Mouse (Mus musculus) CH12.LX (cell line): ENCODE results near the gene Arhgef10l. TPM values are rescaled to one million over a fixed set of nuclear protein-coding genes. Genes with fewer than 3 reads are reported as not detected.

Experiments used
- DNase-seq: peaks from one replicate; pipeline ENCODE4 v3.0.0-alpha.2; 2013; ENCODE audit errors: extremely low read depth
- H3K27ac ChIP-seq: 2 replicates; pipeline ENCODE4 v1.5.1; 2012; ENCODE audit warnings: low read depth, mild to moderate bottlenecking, control low read depth, moderate library complexity; ENCODE audit not compliant: insufficient read depth
- H3K27me3 ChIP-seq: replicated peaks from 2 replicates; pipeline ENCODE3; 2012; ENCODE audit warnings: inconsistent platforms
- H3K36me3 ChIP-seq, 2 experiments: replicated peaks in 1 of 2; 2 replicates each; pipeline versions ENCODE3 to v1.6.1; 2012; ENCODE audit warnings: inconsistent platforms in 1 of 2, low read length in 1 of 2, mild to moderate bottlenecking in 1 of 2, mixed read lengths in 1 of 2, moderate library complexity in 1 of 2; ENCODE audit not compliant: control insufficient read depth in 1 of 2, insufficient read depth in 1 of 2
- H3K4me1 ChIP-seq, 2 experiments: 2 replicates each; pipeline ENCODE4 v1.6.1; 2012; ENCODE audit warnings: inconsistent platforms in 1 of 2, moderate library complexity in 1 of 2; ENCODE audit not compliant: insufficient read depth in 2 of 2, control insufficient read depth in 1 of 2
- H3K4me2 ChIP-seq: 2 replicates; pipeline ENCODE4 v1.6.1; 2012; ENCODE audit warnings: low read depth, mild to moderate bottlenecking, control low read depth; ENCODE audit not compliant: poor library complexity, insufficient read depth, severe bottlenecking
- H3K4me3 ChIP-seq, 3 experiments: fragments of 150-350 bp in 1 of 3; sonication (generic) in 1 of 3; replicated peaks in 1 of 3; 2 replicates each; pipeline versions ENCODE3 to v1.5.1; 2011 to 2012; ENCODE audit warnings: low read depth in 2 of 3, low read length in 2 of 3, mild to moderate bottlenecking in 2 of 3, moderate library complexity in 2 of 3, control low read depth in 1 of 3, improper control_type of control experiment in 1 of 3, inconsistent platforms in 1 of 3, mixed read lengths in 1 of 3; ENCODE audit not compliant: poor library complexity in 1 of 3
- H3K79me2 ChIP-seq: replicated peaks from 2 replicates; pipeline ENCODE4 v1.6.1; 2012; ENCODE audit warnings: mild to moderate bottlenecking, moderate library complexity; ENCODE audit not compliant: control insufficient read depth, poor library complexity, insufficient read depth, severe bottlenecking; ENCODE audit errors: extremely low read depth
- H3K9ac ChIP-seq: 2 replicates; pipeline ENCODE4 v1.6.1; 2012; ENCODE audit warnings: low read depth, mild to moderate bottlenecking, control low read depth, moderate library complexity; ENCODE audit not compliant: insufficient read depth
- H3K9me3 ChIP-seq: replicated peaks from 2 replicates; pipeline ENCODE3; 2012; ENCODE audit warnings: low read length, inconsistent platforms, mixed read lengths
- BHLHE40 ChIP-seq: IDR thresholded peaks from 2 replicates; pipeline ENCODE4 v1.6.1; 2011; ENCODE audit warnings: mild to moderate bottlenecking, low read depth, low read length, improper control_type of control experiment
- CHD1 ChIP-seq: IDR thresholded peaks from 2 replicates; pipeline ENCODE4 v1.6.1; 2012; ENCODE audit warnings: low read depth, low read length, improper control_type of control experiment, inconsistent platforms
- CTCF ChIP-seq, 2 experiments: IDR thresholded peaks in 1 of 2; conservative IDR thresholded peaks in 1 of 2; 2 replicates each; pipeline ENCODE4 v1.5.1; 2011 to 2012; ENCODE audit warnings: low read depth in 2 of 2, low read length in 2 of 2, improper control_type of control experiment in 1 of 2, inconsistent platforms in 1 of 2, mild to moderate bottlenecking in 1 of 2, moderate library complexity in 1 of 2
- E2F4 ChIP-seq: IDR thresholded peaks from 2 replicates; pipeline ENCODE4 v1.6.1; 2011; ENCODE audit warnings: low read depth, low read length, improper control_type of control experiment; ENCODE audit not compliant: insufficient replicate concordance
- ELF1 ChIP-seq: IDR thresholded peaks from 2 replicates; pipeline ENCODE4 v1.6.1; 2014; ENCODE audit warnings: low read depth, mild to moderate bottlenecking, inconsistent platforms, low read length, improper control_type of control experiment
- ETS1 ChIP-seq: conservative IDR thresholded peaks from 2 replicates; pipeline ENCODE4 v1.6.1; 2012; ENCODE audit warnings: low read depth, mild to moderate bottlenecking, inconsistent platforms, low read length, improper control_type of control experiment, moderate library complexity
- HCFC1 ChIP-seq: IDR thresholded peaks from 2 replicates; pipeline ENCODE4 v1.6.1; 2012; ENCODE audit warnings: low read depth, mild to moderate bottlenecking, inconsistent platforms, low read length, improper control_type of control experiment
- JUND ChIP-seq: conservative IDR thresholded peaks from 2 replicates; pipeline ENCODE4 v1.6.1; 2011; ENCODE audit warnings: low read depth, low read length, improper control_type of control experiment
- MAFK ChIP-seq: IDR thresholded peaks from 2 replicates; pipeline ENCODE4 v1.6.1; 2011; ENCODE audit warnings: low read length, improper control_type of control experiment; ENCODE audit not compliant: insufficient replicate concordance
- MAX ChIP-seq: IDR thresholded peaks from 2 replicates; pipeline ENCODE4 v1.6.1; 2011; ENCODE audit warnings: low read length, improper control_type of control experiment
- MAZ ChIP-seq: IDR thresholded peaks from 2 replicates; pipeline ENCODE4 v1.6.1; 2012; ENCODE audit warnings: low read depth, mild to moderate bottlenecking, inconsistent platforms, low read length, improper control_type of control experiment, moderate library complexity
- MYC ChIP-seq: IDR thresholded peaks from 2 replicates; pipeline ENCODE4 v1.6.1; 2011; ENCODE audit warnings: low read depth, mild to moderate bottlenecking, improper control_type of control experiment, low read length
- NELFE ChIP-seq: IDR thresholded peaks from 2 replicates; pipeline ENCODE4 v1.6.1; 2011; ENCODE audit warnings: low read depth, low read length, improper control_type of control experiment
- PAX5 ChIP-seq: IDR thresholded peaks from 2 replicates; pipeline ENCODE4 v1.6.1; 2012; ENCODE audit warnings: low read length, inconsistent platforms, mixed read lengths
- POLR2A ChIP-seq: IDR thresholded peaks from 2 replicates; pipeline ENCODE4 v1.6.1; 2011; ENCODE audit warnings: low read depth, mild to moderate bottlenecking, improper control_type of control experiment, low read length
- POLR2AphosphoS2 ChIP-seq: IDR thresholded peaks from 2 replicates; pipeline ENCODE4 v1.6.1; 2011; ENCODE audit warnings: low read depth, low read length, improper control_type of control experiment
- SIN3A ChIP-seq: IDR thresholded peaks from 2 replicates; pipeline ENCODE4 v1.6.1; 2012; ENCODE audit warnings: low read length, improper control_type of control experiment, inconsistent platforms
- TBP ChIP-seq: conservative IDR thresholded peaks from 2 replicates; pipeline ENCODE4 v1.6.1; 2011; ENCODE audit warnings: low read depth, low read length, improper control_type of control experiment
- TCF12 ChIP-seq: IDR thresholded peaks from 2 replicates; pipeline ENCODE4 v1.6.1; 2014; ENCODE audit warnings: low read depth, mild to moderate bottlenecking, inconsistent platforms, low read length, improper control_type of control experiment
- USF1 ChIP-seq: IDR thresholded peaks from 2 replicates; pipeline ENCODE4 v1.6.1; 2014; ENCODE audit warnings: low read depth, mild to moderate bottlenecking, inconsistent platforms, low read length, improper control_type of control experiment
- USF2 ChIP-seq: conservative IDR thresholded peaks from 2 replicates; pipeline ENCODE4 v1.6.1; 2011; ENCODE audit warnings: low read depth, low read length, improper control_type of control experiment
- ZMIZ1 ChIP-seq: IDR thresholded peaks from 2 replicates; pipeline ENCODE4 v1.6.1; 2012; ENCODE audit warnings: low read depth, mild to moderate bottlenecking, inconsistent platforms, low read length, improper control_type of control experiment
- ZNF384 ChIP-seq: IDR thresholded peaks from 2 replicates; pipeline ENCODE4 v1.6.1; 2012; ENCODE audit warnings: low read depth, low read length, improper control_type of control experiment, inconsistent platforms
- dilution Hi-C: fragments of 300-500 bp; cut with MboI; formaldehyde crosslinking; loops from 2 replicates; pipeline ENCODE4 v1.14.3; 2020; ENCODE audit warnings: low sequenced_read_pairs; ENCODE audit not compliant: extremely low pct_unique_long_range_greater_than_20kb, extremely low pct_ligation_motif_present
- in situ Hi-C: fragments of 300-500 bp; cut with MboI; formaldehyde crosslinking; loops from 3 replicates; pipeline ENCODE4 v1.14.3; 2019; ENCODE audit warnings: low sequenced_read_pairs, low pct_ligation_motif_present, low pct_unique_long_range_greater_than_20kb, mixed read lengths
- polyA plus RNA-seq: library from polyadenylated mRNA; unstranded; fragments of >175 nt; gene quantifications from 2 replicates; pipeline ENCODE4 v1.2.1, GENCODE M21; 2012; ENCODE audit warnings: low read depth; ENCODE audit not compliant: insufficient read length
- total RNA-seq, 2 experiments: library from RNA; depleted of rRNA; stranded (reverse); fragments of 300-350 nt in 1 of 2; fragments of >200 nt in 1 of 2; gene quantifications; 2 replicates each; pipeline ENCODE4 v1.2.3; 2012 to 2014

Gene Arhgef10l
- total and polyA plus RNA-seq, 3 experiments = 4.5 to 15.8 (median 10.2) TPM

GRCm38 (mm10) chr4:140597928-140598327 is 67.9 kb downstream of the Arhgef10l start:
- Histone ChIP-seq H3K4me3 (no peak overlapping the region), H3K27ac (no peak overlapping the region), H3K79me2 (no peaks in the 10 kb centered on the region), H3K36me3 (no peaks in the 10 kb centered on the region), H3K27me3 (peaks cover 24% of the 10 kb centered on the region), H3K9me3 (peaks cover 23% of the 10 kb centered on the region), H3K4me1 (no peaks in the 10 kb centered on the region), H3K4me2 (no peak overlapping the region), H3K9ac (no peak overlapping the region)
- dilution Hi-C loops (no loop called here), in situ Hi-C loops (no loop called here)
- DNase-seq = no peak
- no peak for TF ChIP-seq MYC
- TF ChIP-seq USF2 = no peak
- TF ChIP-seq ETS1 = no peak
- TF ChIP-seq ELF1 = no peak
- TF ChIP-seq POLR2AphosphoS2 = no peak
- no peak for TF ChIP-seq PAX5
- no peak for TF ChIP-seq ZMIZ1
- TF ChIP-seq TBP = no peak
- TF ChIP-seq BHLHE40 = no peak
- TF ChIP-seq TCF12 = no peak
- TF ChIP-seq MAX = no peak

GRCm38 (mm10) chr4:140597378-140597777 is 68.4 kb downstream of the Arhgef10l start:
- Histone ChIP-seq H3K4me1 (peaks cover 0 to 5% of the 10 kb centered on the region in 2 experiments; a peak in 2 of 4 replicates), H3K9me3 (peaks cover 23% of the 10 kb centered on the region), H3K9ac (no peak overlapping the region), H3K4me3 (no peak overlapping the region), H3K79me2 (no peaks in the 10 kb centered on the region), H3K27me3 (peaks cover 22% of the 10 kb centered on the region), H3K36me3 (no peaks in the 10 kb centered on the region), H3K4me2 (no peak overlapping the region)
- in situ Hi-C loops (no loop called here), dilution Hi-C loops (no loop called here)
- TF ChIP-seq POLR2A (no peak), ZNF384 (no peak), NELFE (no peak), TCF12 (no peak), TBP (no peak), USF2 (no peak), JUND (no peak), POLR2AphosphoS2 (no peak), MAX (no peak), ZMIZ1 (no peak), USF1 (no peak), CTCF (conservative IDR thresholded peaks at IDR 0.05 in 1 of 2, IDR thresholded peaks at IDR 0.05 in 1 of 2; ENCODE audit: low read depth in 2 of 2, low read length in 2 of 2) (no peak), MAZ (no peak), E2F4 (no peak), HCFC1 (no peak), MAFK (no peak), SIN3A (no peak), BHLHE40 (no peak), CHD1 (no peak)
- TF ChIP-seq, all 38 proteins: peak for 0
- no peak overlapping the region for H3K27ac ChIP-seq
- no peak for DNase-seq
